Mouse (Mus musculus) neural tube, embryonic 12.5 days (tissue): Measurements from ENCODE around the gene Masp1. TPM values are rescaled to one million over a fixed set of nuclear protein-coding genes. Genes with fewer than 3 reads are reported as not detected.

Experiments
- ATAC-seq: fragments of 200-750 bp; cut with Nextera tagmentation; 2 replicates; pipeline ENCODE4 v1.8.0; 2017; ENCODE audit warnings: low read depth, mild to moderate bottlenecking, moderate TSS enrichment, moderate library complexity; ENCODE audit not compliant: low FRiP score
- H3K27ac ChIP-seq: fragments of 300-500 bp; sonication (generic); 2 replicates; pipeline ENCODE4 v1.5.1; 2016
- H3K27me3 ChIP-seq: fragments of 300-500 bp; sonication (generic); replicated peaks from 2 replicates; pipeline ENCODE4 v1.6.1; 2016; ENCODE audit warnings: mild to moderate bottlenecking
- H3K36me3 ChIP-seq: fragments of 300-500 bp; sonication (generic); 2 replicates; pipeline ENCODE4 v1.6.1; 2016; ENCODE audit warnings: mild to moderate bottlenecking
- H3K4me1 ChIP-seq: fragments of 300-500 bp; sonication (generic); 2 replicates; pipeline ENCODE4 v1.6.1; 2016
- H3K4me2 ChIP-seq: fragments of 300-500 bp; sonication (generic); replicated peaks from 2 replicates; pipeline ENCODE4 v1.6.1; 2016; ENCODE audit warnings: mild to moderate bottlenecking
- H3K4me3 ChIP-seq: fragments of 300-500 bp; sonication (generic); 2 replicates; pipeline ENCODE4 v1.5.1; 2016
- H3K9ac ChIP-seq: fragments of 300-500 bp; sonication (generic); 2 replicates; pipeline ENCODE4 v1.6.1; 2016; ENCODE audit warnings: mild to moderate bottlenecking
- H3K9me3 ChIP-seq: fragments of 300-500 bp; sonication (generic); 2 replicates; pipeline ENCODE4 v1.6.1; 2016; ENCODE audit warnings: mild to moderate bottlenecking
- WGBS: fragments of 180-500 bp; shearing (Covaris S2); methylation state at CpG from one replicate; pipeline ENCODE4 v1.1.7; 2016; 5-methylcytosine and 5-hydroxymethylcytosine counted together
- polyA plus RNA-seq: library from polyadenylated mRNA; unstranded; fragments of >200 nt; fragmentation: Nextera tagmentation; extraction: Ambion mirVana; gene quantifications from 2 replicates; pipeline ENCODE4 v1.2.1, GENCODE M21; 2016

The Masp1 gene
- polyA plus RNA-seq: 31.0 and 35.5 TPM in 2 replicates

GRCm38 (mm10) chr16:23520235-23520871 is at the start of gene Masp1, which contains the start of gene Rtp4:
TSS of gene Masp1 (minus strand) at chr16:23520815.
TSS of gene Rtp4 (plus strand) at chr16:23520291.
- WGBS: 0% methylated on average over 12 of the region's 12 CpGs
- peak within 1 kb of the TSS; percentile 52 for H3K4me3 ChIP-seq
- peaks cover 42% of the 10 kb centered on the region for H3K4me1 ChIP-seq
- H3K36me3 ChIP-seq: no peaks in the 10 kb centered on the region
- no peaks in the 10 kb centered on the region for H3K27me3 ChIP-seq
- H3K4me2 ChIP-seq: peak within 1 kb of the TSS; percentile 74
- peak within 1 kb of the TSS; percentile 75 for H3K27ac ChIP-seq
- peak within 1 kb of the TSS; percentile 70 for H3K9ac ChIP-seq
- peak; percentile 91 for ATAC-seq
- no peaks in the 10 kb centered on the region for H3K9me3 ChIP-seq

- H3K4me2 ChIP-seq: no peak overlapping the region
- H3K9ac ChIP-seq: no peak overlapping the region
- 21% methylated on average over 4 of the region's 4 CpGs for WGBS
- no peak overlapping the region for H3K27ac ChIP-seq
- no peaks in the 10 kb centered on the region for H3K27me3 ChIP-seq
- no peak overlapping the region for H3K4me3 ChIP-seq
- H3K36me3 ChIP-seq: no peaks in the 10 kb centered on the region
- H3K9me3 ChIP-seq: no peaks in the 10 kb centered on the region
- ATAC-seq: no peak
- H3K4me1 ChIP-seq: no peaks in the 10 kb centered on the region
These were observed 47.8 kb upstream of the Masp1 start for GRCm38 (mm10) chr16:23568369-23568958.

GRCm38 (mm10) chr16:23557669-23558068 is 37.1 kb upstream of the Masp1 start:
- Histone ChIP-seq H3K4me3 (no peak overlapping the region), H3K4me1 (no peaks in the 10 kb centered on the region), H3K27ac (no peak overlapping the region), H3K4me2 (no peak overlapping the region), H3K9ac (no peak overlapping the region), H3K9me3 (no peaks in the 10 kb centered on the region), H3K27me3 (no peaks in the 10 kb centered on the region), H3K36me3 (no peaks in the 10 kb centered on the region)
- 92% methylated on average over 2 of the region's 2 CpGs for WGBS
- no peak for ATAC-seq

GRCm38 (mm10) chr16:23557195-23557594 is 36.6 kb upstream of the Masp1 start:
- no peaks in the 10 kb centered on the region for H3K36me3 ChIP-seq
- no peak overlapping the region for H3K27ac ChIP-seq
- H3K9me3 ChIP-seq: no peaks in the 10 kb centered on the region
- H3K9ac ChIP-seq: no peak overlapping the region
- no peaks in the 10 kb centered on the region for H3K4me1 ChIP-seq
- WGBS: 92% methylated on average over 5 of the region's 5 CpGs
- H3K4me3 ChIP-seq: no peak overlapping the region
- ATAC-seq: no peak
- no peaks in the 10 kb centered on the region for H3K27me3 ChIP-seq
- H3K4me2 ChIP-seq: no peak overlapping the region

- WGBS: 75% methylated on average over 5 of the region's 5 CpGs
- no peaks in the 10 kb centered on the region for H3K27me3 ChIP-seq
- no peak overlapping the region for H3K4me3 ChIP-seq
- H3K4me2 ChIP-seq: no peak overlapping the region
- no peaks in the 10 kb centered on the region for H3K36me3 ChIP-seq
- no peak overlapping the region for H3K9ac ChIP-seq
- H3K4me1 ChIP-seq: no peaks in the 10 kb centered on the region
- no peak for ATAC-seq
- no peaks in the 10 kb centered on the region for H3K9me3 ChIP-seq
- no peak overlapping the region for H3K27ac ChIP-seq
These were observed 34.1 kb upstream of the Masp1 start for GRCm38 (mm10) chr16:23554673-23555072.

- Histone ChIP-seq H3K9ac (no peak overlapping the region), H3K4me2 (no peak overlapping the region), H3K4me1 (no peaks in the 10 kb centered on the region), H3K36me3 (no peaks in the 10 kb centered on the region), H3K4me3 (no peak overlapping the region), H3K27me3 (no peaks in the 10 kb centered on the region), H3K27ac (no peak overlapping the region), H3K9me3 (no peaks in the 10 kb centered on the region)
- 88% methylated on average over 18 of the region's 18 CpGs for WGBS
- ATAC-seq: 0 out of 2 replicates have a peak, but pooled peaks have one; percentile 30
These were observed 30.5 kb upstream of the Masp1 start for GRCm38 (mm10) chr16:23550981-23551582.

GRCm38 (mm10) chr16:23550346-23550980 is 29.8 kb upstream of the Masp1 start:
- Histone ChIP-seq H3K4me1 (no peaks in the 10 kb centered on the region), H3K9ac (no peak overlapping the region), H3K36me3 (no peaks in the 10 kb centered on the region), H3K27ac (no peak overlapping the region), H3K4me3 (no peak overlapping the region), H3K9me3 (no peaks in the 10 kb centered on the region), H3K27me3 (no peaks in the 10 kb centered on the region), H3K4me2 (no peak overlapping the region)
- 46% methylated on average over 8 of the region's 8 CpGs for WGBS
- peak; percentile 55; the same call in 1 of the 2 replicates for ATAC-seq

GRCm38 (mm10) chr16:23547783-23548182 is 27.2 kb upstream of the Masp1 start:
- Histone ChIP-seq H3K9me3 (no peaks in the 10 kb centered on the region), H3K4me2 (no peak overlapping the region), H3K27ac (no peak overlapping the region), H3K27me3 (no peaks in the 10 kb centered on the region), H3K9ac (no peak overlapping the region), H3K4me1 (no peaks in the 10 kb centered on the region), H3K36me3 (no peaks in the 10 kb centered on the region), H3K4me3 (no peak overlapping the region)
- 91% methylated on average over 4 of the region's 4 CpGs for WGBS
- ATAC-seq: no peak

GRCm38 (mm10) chr16:23544361-23544760 is 23.7 kb upstream of the Masp1 start:
- ATAC-seq: no peak
- Histone ChIP-seq H3K9ac (no peak overlapping the region), H3K27me3 (no peaks in the 10 kb centered on the region), H3K4me2 (no peak overlapping the region), H3K36me3 (no peaks in the 10 kb centered on the region), H3K4me3 (no peak overlapping the region), H3K4me1 (no peaks in the 10 kb centered on the region), H3K9me3 (no peaks in the 10 kb centered on the region), H3K27ac (no peak overlapping the region)
- WGBS: 46% methylated on average over 7 of the region's 7 CpGs

GRCm38 (mm10) chr16:23542866-23543265 is 22.3 kb upstream of the Masp1 start:
- no peaks in the 10 kb centered on the region for H3K27me3 ChIP-seq
- no peak for ATAC-seq
- 81% methylated on average over 4 of the region's 4 CpGs for WGBS

GRCm38 (mm10) chr16:23541046-23541445 is 20.4 kb upstream of the Masp1 start:
- no peaks in the 10 kb centered on the region for H3K4me1 ChIP-seq
- H3K36me3 ChIP-seq: no peaks in the 10 kb centered on the region
- no peak overlapping the region for H3K9ac ChIP-seq
- H3K4me2 ChIP-seq: no peak overlapping the region
- no peak overlapping the region for H3K4me3 ChIP-seq
- ATAC-seq: no peak
- no peaks in the 10 kb centered on the region for H3K27me3 ChIP-seq
- H3K9me3 ChIP-seq: no peaks in the 10 kb centered on the region
- H3K27ac ChIP-seq: no peak overlapping the region
- 68% methylated on average over 4 of the region's 4 CpGs for WGBS

More at GRCm38 (mm10) chr16:23542866-23543265, 22.3 kb upstream of the Masp1 start:
- no peaks in the 10 kb centered on the region for H3K4me1 ChIP-seq
- no peaks in the 10 kb centered on the region for H3K9me3 ChIP-seq
- no peak overlapping the region for H3K9ac ChIP-seq
- no peaks in the 10 kb centered on the region for H3K36me3 ChIP-seq
- no peak overlapping the region for H3K4me3 ChIP-seq
- no peak overlapping the region for H3K4me2 ChIP-seq
- no peak overlapping the region for H3K27ac ChIP-seq

GRCm38 (mm10) chr16:23533707-23534106 is 13.1 kb upstream of the Masp1 start:
- WGBS: 84% methylated on average over 3 of the region's 3 CpGs
- Histone ChIP-seq H3K27me3 (no peaks in the 10 kb centered on the region), H3K4me2 (no peak overlapping the region), H3K36me3 (no peaks in the 10 kb centered on the region), H3K27ac (no peak overlapping the region), H3K9ac (no peak overlapping the region), H3K4me1 (no peaks in the 10 kb centered on the region), H3K9me3 (no peaks in the 10 kb centered on the region), H3K4me3 (no peak overlapping the region)
- no peak for ATAC-seq
